Mouse (Mus musculus): Measurements from ENCODE around the gene Mad2l1bp.

Mad2l1bp gene

DNA sequence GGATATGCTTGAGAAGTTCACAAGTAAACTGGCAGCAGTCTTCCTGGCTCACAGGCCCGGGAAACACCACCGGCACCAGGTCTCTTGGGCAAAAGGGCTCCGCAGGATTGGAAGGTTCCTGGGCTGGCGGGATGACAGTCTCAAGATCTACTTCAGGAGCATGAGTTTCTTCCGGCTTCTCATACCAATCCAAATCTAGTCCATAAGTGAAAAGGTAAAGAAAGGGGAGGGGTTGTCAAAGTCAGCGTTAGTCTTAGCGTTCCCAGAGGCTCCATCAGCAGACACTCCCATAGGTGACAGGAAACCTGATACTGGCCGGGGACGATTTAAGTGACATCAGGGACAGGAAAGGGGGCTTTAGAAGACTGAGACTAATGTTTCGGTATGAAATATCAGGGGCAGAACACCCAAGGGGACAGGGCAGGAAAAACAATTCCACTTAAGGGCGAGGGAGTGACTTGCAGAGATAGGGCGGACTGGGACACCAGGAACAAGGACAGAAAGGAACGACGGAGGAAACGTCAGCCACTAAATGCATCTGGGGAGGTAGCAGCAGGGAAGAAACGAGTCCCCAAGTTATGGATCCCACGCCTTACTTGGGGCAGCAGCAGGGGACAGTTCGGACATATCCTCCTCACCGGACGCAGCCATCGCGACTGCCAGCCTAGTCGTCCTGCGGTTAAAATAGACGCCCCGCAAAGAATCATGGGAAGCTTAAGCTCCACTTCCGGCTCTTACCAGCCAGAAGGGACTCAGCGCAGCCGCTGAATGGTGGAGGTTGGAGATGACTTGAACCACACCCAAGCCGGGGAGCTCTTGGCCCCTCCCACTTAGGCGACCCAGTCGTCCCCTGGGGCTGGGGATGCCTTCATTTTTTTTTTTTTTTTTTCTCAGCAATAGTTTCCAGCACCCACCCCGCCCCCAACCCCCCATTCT lies at the start of gene Mad2l1bp:
Mad2l1bp (minus strand) TSS at position 707 of the 936 bp plus-strand sequence.
- in situ Hi-C loops (cut with MboI), result no loop called here

DNA sequence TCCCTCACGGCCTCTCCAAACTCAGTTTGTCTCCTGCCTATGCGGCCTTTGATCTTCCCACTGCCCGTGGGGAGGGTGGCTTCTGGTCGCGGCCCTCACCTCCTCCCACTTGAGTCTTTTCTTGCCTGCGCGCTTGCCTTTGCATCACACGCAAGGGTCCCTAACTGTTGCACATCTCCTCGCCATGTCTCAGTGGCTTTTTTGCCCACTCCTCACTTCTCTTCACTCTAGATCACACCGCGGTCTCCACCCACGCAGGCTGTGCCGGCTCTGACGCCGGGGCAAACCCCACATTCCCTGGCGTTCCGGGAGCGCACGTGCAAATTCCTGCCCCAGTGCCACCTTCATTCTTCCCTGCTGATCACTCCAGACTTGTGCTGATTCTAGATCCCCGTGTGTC lies 49.7 kb upstream of the Mad2l1bp start:
- in situ Hi-C loops (cut with MboI), result no loop called here

DNA sequence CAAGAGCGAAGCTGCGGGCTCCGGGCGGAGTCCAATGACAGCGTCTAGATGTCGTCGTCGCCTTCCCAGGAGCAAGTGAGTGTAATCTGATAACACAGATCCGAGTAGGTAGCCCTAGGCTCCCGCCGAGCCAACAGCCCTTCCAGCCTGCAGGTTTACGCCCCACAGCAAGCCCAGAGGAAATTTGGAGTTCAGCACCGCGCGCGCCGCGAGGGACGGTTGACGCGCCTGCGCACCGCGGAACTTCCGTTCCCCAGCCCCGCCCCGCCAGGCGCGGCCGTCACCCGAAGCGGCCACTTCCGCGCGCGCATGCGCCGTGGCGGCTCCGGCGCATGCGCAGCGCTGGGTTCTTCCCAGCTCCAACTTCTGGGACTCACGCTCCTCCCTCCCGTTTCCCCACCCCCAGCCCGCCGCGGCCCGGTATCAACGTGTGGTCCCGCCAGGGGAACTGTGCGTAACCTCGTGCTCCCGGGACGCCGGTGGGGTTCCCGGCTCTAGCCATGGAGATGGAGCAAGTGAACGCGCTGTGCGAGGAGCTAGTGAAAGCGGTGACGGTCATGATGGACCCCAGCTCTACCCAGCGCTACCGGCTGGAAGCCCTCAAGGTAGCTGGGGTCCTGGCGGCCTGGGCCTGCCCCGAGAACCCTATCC lies 49.2 kb upstream of the Mad2l1bp start, which contains the start of the genes Polh and Xpo5:
Polh (minus strand) TSS at position 225 of the 651 bp plus-strand sequence.
Xpo5 (plus strand) TSS at position 362 of the 651 bp plus-strand sequence.
- in situ Hi-C loops (cut with MboI), result no loop called here

DNA sequence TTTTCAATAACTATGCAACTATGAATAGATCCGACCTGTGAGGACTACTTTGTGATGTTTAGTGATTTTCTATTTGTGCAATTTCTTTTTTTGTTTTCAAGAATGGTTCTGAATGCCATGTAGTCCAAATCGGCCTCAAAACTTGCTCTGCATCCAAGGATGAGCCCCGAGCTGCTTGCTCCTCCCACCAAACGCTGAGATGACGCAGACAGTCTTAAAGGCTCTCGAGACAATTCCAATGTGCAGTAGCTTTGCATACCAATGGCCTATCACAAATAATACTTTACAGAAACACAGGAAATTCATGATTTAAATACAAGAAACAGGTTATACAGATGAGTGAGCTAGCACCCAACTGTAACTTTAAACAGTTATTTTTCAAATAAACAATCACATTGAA lies 47.8 kb upstream of the Mad2l1bp start:
- in situ Hi-C loops (cut with MboI), result no loop called here

DNA sequence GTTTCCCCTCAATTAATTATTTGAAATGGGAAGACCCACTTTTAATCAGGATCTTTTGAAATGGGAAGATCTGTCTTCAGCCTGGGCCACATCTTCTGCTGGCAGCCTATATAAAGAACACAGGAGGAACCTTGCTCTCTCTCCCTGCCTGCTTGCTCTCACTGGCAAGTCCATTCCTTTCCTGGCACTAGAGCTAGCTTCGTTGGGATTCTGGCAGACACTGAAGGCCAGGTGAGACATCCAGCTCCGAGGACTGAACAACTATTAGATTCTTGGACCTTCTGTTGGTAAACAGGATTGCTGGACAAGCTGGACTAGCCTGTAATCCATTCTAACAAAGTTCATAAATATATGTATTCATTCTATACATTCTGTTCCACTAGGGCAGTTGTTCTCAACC lies 35.5 kb upstream of the Mad2l1bp start:
- in situ Hi-C loops (cut with MboI), result no loop called here

DNA sequence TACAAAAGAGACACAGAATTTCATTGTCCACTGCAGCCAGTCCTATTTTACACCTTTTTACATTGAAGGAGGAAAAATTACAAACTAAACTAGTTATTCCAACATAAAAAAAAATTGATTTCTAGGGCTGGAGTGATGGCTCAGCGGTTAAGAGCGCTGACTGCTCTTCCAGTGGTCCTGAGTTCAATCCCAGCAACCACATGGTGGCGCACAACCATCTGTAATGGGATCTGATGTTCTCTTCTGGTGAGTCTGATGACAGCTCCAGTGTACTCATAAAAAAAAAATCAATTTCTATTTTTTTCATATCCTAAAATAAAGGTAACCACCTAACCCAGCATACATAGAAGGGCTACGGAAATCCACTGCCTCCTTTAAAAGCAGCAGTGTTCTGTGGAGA lies 28.9 kb upstream of the Mad2l1bp start:
- in situ Hi-C loops (cut with MboI), result no loop called here

DNA sequence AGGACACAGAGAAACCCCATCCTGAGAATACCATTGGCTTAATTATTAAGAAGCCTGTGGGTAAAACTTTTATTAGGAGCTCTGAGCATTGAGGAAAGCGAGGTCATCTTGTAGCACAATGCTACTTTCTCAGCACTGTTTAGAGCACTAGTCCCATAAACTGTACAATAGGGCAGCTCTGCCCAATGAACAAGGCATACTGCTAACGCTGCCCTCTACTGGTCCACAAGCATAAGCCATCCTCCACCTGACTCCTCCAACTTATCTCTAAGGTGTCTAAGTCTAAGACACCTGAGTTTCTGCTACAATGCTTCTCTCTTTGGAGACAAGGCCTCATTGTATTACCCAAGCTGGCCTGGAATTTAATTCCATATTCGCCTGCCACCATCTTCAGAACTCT lies 17.2 kb upstream of the Mad2l1bp start:
- in situ Hi-C loops (cut with MboI), result no loop called here

DNA sequence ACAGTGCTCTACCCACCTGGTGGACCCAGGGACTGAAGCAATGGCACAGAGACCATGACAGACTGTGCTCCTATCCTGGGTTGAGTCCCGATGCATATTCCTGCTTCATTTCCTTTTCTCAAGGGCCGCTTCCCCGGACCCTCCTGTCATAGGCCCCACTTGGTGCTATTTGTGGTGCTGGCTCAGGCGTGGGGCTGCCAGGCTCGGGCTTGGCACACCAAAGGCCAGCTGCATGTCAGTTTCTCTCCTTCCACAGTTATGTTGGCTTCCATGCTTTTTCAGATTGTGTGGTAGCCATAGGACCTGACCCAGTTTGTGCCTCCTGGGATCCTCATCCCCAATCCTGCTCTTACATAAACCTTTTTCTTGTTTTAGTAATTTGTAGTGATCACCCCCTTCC lies 15.4 kb upstream of the Mad2l1bp start:
- in situ Hi-C loops (cut with MboI), result no loop called here

DNA sequence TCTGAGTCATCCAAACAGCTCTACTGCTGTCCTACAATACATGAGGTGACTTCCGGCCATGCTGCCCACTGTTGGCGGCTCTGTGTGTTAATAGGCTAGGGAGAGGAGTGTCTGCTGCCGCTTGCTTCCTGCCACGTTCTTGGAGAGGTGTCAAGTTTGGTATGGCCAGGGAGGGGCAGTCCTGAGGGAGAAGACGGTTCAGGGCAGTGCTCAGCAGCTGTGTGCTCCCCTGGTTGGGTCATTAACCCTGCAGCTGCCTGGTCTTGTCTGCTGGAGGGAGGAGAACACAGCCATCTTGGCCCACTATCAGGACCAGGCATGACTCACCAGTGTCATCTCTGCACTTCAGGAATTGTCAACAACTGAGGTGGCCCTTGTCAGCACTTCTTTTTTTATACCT lies 15.0 kb upstream of the Mad2l1bp start:
- in situ Hi-C loops (cut with MboI), result no loop called here

DNA sequence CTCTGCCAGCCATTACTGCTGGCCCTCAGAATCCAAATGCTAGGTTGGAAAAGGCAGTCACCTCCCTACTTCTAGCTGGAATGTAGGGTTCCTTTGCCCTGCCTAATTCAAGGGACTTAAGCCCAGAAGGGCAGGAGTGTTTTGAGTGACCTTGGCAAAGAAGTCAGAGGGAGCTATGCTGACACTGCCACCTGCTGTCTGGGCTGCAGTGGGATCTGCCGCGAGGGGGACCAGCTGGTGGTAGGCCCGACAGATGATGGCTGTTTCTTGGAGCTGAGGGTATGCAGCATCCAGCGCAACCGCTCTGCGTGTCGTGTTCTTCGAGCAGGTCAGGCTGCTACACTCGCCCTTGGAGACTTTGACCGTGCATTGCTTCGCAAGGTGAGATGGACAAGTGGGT lies 13.7 kb upstream of the Mad2l1bp start:
- in situ Hi-C loops (cut with MboI), result no loop called here

DNA sequence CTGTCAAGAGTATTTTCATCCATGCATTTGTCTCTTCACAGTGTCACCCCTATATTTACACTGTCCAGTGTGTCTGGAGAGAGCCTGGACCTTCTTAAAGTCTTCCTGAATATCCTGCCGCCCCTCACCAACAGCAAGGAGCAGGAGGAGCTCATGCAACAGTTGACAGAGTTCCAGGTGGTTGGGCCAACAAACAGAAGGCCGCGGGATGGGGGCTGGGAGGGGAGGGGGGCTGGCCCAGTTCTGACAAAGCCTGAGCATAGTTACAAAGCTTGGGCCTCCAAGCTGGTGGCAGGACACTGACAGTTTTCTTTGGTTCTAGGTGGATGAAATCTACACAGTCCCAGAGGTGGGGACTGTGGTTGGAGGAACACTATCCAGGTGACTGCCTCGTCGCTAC lies 12.9 kb upstream of the Mad2l1bp start:
- in situ Hi-C loops (cut with MboI), result no loop called here

DNA sequence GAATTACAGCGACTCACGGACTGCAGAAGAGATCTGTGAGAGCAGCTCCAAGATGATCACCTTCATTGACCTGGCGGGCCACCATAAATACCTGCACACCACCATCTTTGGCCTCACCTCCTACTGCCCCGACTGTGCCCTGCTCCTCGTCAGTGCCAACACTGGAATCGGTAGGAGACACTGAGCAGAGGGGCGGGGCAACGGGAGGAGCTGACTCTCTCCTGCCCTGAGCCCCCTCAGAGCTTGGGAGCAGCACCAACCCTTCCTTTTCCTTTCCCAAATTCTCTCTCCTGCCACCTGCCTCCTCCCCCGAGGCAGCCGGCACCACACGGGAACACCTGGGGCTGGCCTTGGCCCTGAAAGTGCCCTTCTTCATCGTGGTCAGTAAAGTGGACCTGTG lies 12.1 kb upstream of the Mad2l1bp start:
- in situ Hi-C loops (cut with MboI), result no loop called here

DNA sequence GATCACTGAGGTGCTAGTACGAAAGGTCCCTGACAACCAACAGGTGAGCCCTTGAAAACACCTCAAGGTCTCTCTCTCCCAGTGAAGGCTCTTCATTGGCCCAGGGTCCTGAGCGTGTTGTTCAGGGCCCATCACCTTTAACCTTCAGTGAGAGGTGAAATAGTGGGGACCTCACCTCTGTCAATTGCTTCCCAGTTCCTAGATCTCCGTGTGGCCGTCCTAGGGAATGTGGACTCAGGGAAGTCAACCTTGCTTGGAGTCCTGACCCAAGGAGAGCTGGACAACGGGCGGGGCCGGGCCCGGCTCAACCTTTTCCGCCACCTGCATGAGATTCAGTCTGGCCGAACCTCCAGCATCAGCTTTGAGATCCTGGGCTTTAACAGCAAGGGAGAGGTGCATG lies 11.4 kb upstream of the Mad2l1bp start:
- in situ Hi-C loops (cut with MboI), result no loop called here

DNA sequence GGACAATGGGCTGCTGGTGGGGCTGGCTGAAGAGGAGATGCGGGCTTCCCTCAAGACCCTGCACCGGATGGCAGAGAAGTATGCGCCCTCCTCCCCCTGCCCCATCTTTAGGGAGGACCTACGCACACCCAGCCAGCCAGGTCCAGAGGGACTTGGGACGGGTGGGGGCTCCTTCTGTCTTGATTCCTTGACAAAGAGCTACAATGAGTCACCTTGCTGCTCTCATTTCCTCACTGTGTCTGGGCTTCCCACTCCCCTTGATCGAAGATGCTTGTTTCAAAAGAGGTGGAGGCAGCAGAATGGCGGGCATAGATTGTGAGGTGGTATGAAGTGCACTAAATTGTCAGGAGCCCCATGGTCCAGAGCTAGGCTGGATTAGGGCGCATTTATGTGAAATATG lies 10.9 kb upstream of the Mad2l1bp start:
- in situ Hi-C loops (cut with MboI), result no loop called here

DNA sequence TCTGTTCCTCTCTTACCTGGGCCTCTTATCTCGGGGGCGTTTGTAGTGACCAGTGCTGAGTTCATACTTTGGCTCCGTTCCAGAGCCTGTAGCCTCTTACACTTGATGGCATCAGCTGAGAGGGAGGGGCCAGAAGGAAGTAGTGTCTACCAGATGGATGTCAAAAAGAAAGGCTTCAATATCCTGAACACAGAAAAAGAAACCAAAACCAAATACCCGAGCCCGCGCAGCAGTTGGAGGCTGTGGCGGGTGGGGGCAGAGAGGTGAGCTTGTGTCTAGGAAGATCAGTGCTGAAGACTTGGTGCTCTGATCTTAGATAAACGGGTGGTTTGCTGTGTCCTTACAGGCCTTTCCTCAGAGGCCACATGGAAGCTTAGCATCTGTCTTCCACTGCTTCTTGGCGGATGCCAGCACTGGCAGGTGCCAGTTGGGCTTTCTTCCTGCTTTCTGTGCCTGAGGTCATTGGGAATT lies 9.6 kb upstream of the Mad2l1bp start:
- in situ Hi-C loops (cut with MboI), result no loop called here

DNA sequence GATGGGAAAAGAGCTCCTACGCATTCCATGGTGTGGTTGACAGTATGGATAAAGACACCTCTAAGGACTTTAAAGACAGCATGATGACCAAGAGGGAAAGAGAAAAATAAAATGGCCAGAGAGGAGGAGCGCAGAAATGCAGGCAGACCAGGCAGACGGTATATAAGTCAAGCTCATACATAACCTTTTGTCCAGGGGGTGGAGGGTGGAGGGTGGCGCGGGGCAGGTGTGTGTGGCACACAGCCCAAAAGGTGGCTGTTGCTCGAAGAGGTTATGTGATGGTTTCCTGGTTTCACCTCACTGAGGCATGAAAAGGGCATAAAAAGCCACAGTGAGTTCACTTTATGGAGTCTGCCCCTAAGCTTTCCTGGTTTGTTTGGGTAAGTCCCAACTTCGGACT lies 9.2 kb upstream of the Mad2l1bp start:
- in situ Hi-C loops (cut with MboI), result no loop called here

DNA sequence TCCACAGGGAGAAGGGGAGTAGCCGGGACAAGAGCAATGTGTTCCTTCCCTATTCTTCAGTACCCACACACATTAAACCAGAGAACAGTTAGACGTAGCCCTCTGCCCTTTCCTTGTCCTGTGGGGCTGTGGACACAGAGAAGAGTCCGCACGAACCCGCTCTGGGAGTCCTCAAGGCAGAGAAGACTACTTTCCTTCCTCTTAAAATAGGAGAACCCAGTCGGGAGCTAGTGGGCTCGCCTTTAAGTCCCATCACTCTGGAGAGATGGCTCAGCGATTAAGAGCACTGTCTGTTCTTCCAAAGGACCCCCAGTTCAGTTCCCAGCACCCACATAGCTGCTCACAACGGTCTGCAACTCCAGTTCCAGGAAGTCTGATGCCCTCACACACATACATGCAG lies 8.4 kb upstream of the Mad2l1bp start:
- in situ Hi-C loops (cut with MboI), result no loop called here

DNA sequence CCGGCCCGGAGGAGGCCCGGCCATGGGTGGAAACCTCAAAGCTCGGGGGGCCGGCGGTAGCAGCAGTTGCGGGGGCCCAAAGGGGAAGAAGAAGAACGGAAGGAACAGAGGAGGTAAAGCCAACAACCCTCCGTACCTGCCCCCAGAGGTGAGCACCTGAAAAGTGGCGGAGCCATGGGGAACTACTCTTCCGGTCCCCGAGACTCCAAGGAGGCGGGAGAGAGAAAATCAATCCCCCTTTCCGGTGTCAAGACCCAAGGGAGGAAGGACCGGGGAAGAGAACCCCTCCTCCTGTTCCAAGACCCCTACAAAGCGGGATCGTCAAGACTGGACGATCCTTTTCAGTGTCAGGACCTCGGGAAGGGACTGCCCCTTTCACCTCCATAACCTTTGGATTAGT lies 7.8 kb upstream of the Mad2l1bp start:
- in situ Hi-C loops (cut with MboI), result no loop called here

DNA sequence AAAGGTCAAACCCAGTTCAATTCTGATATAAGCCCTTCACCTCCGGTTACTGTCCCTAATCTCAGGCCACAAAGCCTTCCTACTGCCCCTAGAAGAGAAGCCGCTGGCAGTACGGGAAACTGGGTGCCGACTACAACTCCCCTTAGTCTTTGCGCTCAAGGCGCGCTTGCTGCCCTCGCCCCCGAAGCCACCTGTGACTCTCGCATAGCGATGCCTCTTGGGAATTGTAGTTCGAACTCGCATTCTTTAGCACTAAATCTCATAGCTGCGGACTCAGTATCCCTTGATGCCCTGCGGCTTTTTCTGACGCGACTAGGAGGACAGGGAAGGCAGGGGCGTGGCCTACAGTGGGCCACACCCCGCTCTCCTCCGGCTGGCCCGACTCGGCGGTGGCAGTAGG lies 7.3 kb upstream of the Mad2l1bp start, which contains the start of gene Gtpbp2:
Gtpbp2 (plus strand) TSS at position 347 of the 400 bp plus-strand sequence.
- in situ Hi-C loops (cut with MboI), result no loop called here

DNA sequence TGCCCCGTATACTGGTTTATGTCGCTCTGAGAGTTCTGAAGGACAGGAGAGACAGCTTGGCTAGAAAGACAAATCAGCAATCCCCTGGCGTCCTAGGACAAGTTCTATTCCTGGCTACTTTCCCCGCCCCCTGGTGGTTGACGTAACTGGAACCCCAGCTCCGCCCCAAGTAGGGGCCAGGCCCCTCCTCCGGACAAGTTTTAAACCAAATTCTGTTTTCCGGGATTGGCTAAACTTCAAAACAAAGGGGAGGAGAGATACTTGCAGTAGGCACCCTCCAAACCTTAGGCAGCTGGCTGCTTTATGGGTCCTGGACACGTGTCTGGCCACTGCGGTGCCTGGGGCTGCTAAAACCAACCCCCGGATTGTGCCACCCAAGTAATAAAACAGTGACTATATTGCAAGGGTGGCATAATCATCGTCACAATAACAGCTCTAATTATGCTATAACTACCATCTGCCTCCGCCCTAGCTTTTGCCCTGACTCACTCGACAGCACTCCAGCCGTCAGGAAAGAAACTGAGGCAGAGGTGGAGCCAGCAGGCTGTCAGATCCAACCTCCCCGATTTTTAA lies 6.8 kb upstream of the Mad2l1bp start:
- in situ Hi-C loops (cut with MboI), result no loop called here

DNA sequence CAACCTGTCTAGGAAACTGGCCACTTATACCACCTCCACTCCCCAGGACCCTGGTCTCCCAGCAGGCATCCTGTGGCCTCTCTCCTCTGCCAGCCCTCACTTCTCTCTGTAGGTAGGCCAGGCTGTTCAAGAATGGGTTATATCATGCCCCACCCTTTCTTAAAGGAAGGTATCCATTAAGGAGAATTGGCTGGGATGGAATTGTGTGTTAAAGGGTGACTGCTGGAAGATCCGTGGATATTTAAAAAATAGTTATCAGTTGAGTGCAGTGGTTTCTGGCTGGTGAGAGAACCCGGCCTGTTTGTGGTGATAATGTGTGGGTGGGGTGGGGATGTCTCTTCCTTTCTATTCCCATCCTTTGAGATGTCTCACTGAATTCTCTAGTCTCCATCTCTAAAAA lies 5.9 kb upstream of the Mad2l1bp start:
- in situ Hi-C loops (cut with MboI), result no loop called here

DNA sequence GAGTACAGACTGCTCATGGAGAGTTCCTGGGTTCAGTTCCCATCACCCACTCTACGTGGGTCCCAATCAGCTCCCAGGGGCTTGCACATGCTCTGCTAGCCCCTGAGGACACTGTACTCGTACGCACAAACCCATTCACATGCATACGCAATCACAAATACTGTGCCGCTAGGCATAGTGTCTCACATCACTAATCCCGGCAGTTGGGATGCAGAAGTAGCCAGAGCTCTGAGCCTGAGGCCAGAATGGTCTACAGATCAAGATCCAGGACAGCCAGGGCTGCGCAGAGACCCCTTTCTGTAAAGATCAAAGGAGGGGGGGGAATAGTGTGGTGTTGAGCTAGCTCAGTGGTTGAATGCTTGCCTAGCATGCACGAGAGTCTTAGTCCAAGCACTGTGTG lies 3.8 kb upstream of the Mad2l1bp start:
- in situ Hi-C loops (cut with MboI), result no loop called here

DNA sequence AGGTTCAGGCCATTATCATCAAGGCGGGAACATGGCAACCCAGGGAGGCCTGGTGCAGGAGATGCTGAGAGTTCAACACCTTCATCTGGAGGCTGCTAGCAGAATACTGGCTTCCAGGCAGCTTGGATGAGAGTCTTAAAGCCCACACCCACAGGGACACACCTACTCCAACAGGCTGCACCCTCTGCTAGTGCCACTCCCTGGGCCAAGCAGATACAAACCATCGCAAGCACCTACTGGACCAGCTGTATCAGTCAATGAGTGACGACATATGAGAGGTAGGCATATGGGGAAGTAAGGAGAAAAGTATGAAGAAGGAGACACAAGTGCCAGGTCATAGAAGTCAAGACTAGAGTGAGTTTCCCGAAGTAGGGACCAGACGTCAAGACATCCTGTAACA lies 3.3 kb upstream of the Mad2l1bp start:
- in situ Hi-C loops (cut with MboI), result no loop called here

Data from mature B cell (primary cell).